Mouse (Mus musculus): ENCODE measurements around the gene Gfm2. TPM values are rescaled to one million over a fixed set of nuclear protein-coding genes. Genes with fewer than 3 reads are reported as not detected.

The Gfm2 gene
- polyA plus RNA-seq, 1 experiment from 2014 or later: 29.4 TPM

DNA sequence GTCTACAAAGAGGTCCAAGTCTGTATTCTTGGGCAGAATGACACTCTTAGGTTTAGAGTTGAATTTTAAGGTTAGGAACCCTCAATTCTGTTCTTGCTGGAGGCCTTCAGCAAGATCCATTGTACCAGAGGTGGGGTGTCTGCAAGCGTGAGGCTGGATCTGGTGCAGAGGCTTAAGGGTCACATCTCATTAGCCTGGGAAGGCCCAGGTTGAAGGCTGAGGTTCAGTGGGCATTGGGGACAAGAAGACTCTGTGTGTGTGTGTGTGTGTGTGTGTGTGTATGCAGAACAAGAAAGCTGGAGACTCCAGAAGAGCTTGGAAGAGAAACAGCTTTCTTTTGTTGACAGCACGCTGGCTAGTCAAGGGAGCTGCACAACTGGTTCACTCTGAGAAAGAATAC, 68.3 kb downstream of the Gfm2 start:
- H3K27me3 ChIP-seq: no peaks in the 10 kb centered on the region
- no peak for DNase-seq (ENCODE audit: low read depth, low spot score)
- no peak for ATAC-seq
- no peak for TF ChIP-seq CTCF (IDR thresholded peaks at IDR 0.05)
- ChIA-PET CTCF (interaction anchor here (1.0 to 1.9 kb wide), 6 partner anchors 8 to 736 kb away, joined by 3 to 6 read pairs (median 5); no protein-coding TSS in a partner anchor), POLR2A (no interaction called here)
- in situ Hi-C loops (cut with MboI; ENCODE audit: low pct_unique_long_range_greater_than_20kb): no loop called here

DNA sequence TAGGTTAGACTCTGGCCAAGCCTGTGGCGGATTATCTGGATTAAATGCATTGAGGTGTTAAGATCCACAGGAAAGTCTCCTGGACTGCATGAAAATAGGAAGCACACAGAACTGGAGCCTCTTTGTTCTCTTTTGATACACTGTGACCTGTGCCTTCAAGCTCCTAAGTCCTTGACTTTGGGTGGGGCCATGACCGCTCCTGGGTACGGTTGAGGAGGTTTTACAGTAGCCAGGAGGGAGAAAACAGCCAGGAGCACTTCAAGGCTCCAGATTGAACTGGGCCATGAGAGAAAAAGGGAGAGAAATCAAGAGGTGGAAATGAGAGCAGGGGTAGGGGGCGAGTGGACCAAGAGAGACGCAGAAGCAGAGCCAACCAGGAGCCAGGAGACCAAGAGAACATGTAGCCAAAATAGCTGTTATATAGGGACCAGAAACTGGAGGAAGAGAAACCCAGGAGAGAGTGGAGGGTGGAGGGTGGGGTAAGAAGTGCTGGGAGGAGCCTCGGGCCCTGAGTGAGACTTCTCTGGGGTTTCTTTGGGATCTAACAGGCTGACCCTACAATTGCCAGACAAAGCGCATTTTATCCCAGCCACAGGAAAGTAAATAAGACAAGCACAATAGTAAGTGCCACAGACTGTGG, 69.9 kb downstream of the Gfm2 start:
- in situ Hi-C loops (cut with MboI; ENCODE audit: low pct_unique_long_range_greater_than_20kb): no loop called here
- CTCF ChIA-PET: interaction anchor here (0.8 kb wide), 1 partner anchor 16 kb away, joined by 3 read pairs; no protein-coding TSS in a partner anchor
- ATAC-seq (no peak), DNase-seq (ENCODE audit: low read depth, low spot score) (no peak)
- no peak for TF ChIP-seq CTCF (IDR thresholded peaks at IDR 0.05)
- POLR2A ChIA-PET: no interaction called here
- H3K27me3 ChIP-seq: no peaks in the 10 kb centered on the region

DNA sequence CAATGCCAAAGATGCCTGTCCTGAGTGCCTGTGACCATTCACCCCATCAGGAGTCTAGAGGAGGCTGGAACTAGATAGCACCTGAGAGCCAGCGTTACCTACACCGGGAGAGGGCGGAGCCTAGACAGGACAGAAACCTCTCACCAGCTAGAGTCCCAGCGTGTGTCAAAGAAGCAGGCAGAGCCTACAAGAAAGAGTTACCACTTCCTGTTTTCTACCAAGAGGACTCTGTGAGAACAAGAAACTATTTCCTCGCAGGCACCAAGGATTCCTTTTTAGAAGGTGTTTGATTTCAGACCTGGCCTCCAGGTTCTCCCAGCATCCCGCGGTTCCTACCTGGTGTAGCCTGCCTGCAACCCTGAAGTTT, 70.4 kb downstream of the Gfm2 start:
- H3K27me3 ChIP-seq: no peaks in the 10 kb centered on the region
- ChIA-PET CTCF (no interaction called here), POLR2A (no interaction called here)
- no peak for TF ChIP-seq CTCF (IDR thresholded peaks at IDR 0.05)
- DNase-seq (ENCODE audit: low read depth, low spot score): no peak
- in situ Hi-C loops (cut with MboI; ENCODE audit: low pct_unique_long_range_greater_than_20kb): no loop called here
- ATAC-seq: no peak

DNA sequence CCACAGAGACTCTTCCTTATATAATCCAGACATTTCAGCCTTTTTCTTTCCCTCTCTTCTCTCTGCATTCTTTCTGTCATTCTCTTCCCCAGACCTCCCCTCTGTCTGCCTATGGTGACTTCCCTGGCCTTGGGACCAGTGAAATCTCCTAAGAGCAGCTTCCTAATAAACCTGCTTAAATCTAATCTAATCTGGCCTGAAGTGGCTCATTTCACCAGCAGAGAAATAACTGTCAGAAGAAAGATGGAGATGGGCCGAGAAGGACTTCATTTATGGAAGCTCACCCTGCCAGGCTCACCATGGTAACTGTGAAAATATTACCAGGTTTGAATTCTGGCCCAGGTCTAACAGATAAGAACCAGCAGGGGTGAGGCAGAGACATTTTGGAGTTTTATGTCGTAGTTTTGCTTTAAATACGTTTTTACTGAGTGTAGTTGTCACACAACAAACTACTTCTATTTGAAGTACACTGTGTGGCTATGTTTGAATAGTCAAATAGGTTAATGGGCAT, 70.8 kb downstream of the Gfm2 start:
- DNase-seq (ENCODE audit: low read depth, low spot score) (no peak), ATAC-seq (no peak)
- POLR2A ChIA-PET: no interaction called here
- TF ChIP-seq CTCF (IDR thresholded peaks at IDR 0.05): no peak
- H3K27me3 ChIP-seq: no peaks in the 10 kb centered on the region
- in situ Hi-C loops (cut with MboI; ENCODE audit: low pct_unique_long_range_greater_than_20kb): no loop called here
- CTCF ChIA-PET: no interaction called here

DNA sequence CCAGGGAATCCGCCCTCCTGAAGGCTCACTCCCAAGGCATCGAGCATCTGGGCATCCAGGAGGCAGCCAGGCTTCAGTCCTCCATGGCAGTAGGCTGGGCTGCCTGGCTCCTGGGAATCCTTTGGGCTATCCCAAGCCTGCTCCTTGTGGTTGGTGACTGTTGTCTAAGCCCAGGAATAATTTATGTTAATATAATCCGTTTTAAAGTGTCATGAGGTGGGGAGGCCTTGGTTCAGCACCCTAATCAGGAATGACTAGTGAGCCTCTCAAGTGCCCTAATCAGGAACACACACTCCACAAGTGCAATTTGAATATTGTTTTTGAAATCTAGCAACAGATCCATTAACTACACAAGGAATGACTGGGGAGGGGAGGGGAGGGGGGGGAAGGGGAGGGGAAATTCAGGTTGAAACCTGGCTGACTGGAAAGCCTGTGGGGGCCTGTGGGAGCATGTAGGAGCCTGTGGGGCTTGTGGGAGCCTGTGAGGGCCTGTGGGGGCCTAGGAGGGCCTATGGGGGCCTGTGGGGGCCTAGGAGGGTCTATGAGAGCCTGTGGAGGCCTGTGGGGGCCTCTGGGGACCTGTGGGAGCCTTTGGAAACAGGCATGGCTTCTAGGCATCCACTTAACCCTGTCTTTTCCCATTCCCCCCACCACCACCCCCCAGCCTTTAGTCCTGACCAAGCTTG, 77.0 kb downstream of the Gfm2 start:
- peaks cover 2% of the 10 kb centered on the region for H3K27me3 ChIP-seq
- in situ Hi-C loops (cut with MboI; ENCODE audit: low pct_unique_long_range_greater_than_20kb): no loop called here
- no peak for ATAC-seq

DNA sequence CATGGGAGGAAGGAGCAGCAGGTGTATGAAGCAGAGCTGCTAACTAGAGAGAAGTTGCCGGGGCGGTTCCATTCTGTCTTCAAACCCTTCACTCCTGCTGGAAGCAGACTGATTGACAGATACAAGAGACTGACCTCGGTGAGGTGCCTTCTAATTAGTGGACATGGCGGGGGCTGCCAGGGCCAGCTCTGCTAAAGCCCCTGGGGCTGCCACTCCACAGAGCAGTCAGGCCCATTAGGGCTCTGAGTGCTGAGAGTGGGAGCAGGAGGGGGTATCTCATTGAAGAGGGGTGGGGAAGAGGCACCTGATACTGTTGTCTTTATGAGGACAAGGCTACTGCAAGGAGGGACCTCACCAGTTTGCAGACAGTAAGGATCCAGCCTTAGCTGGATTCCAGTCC, 77.8 kb downstream of the Gfm2 start:
- peaks cover 2% of the 10 kb centered on the region for H3K27me3 ChIP-seq
- no peak for TF ChIP-seq CTCF (IDR thresholded peaks at IDR 0.05)
- in situ Hi-C loops (cut with MboI; ENCODE audit: low pct_unique_long_range_greater_than_20kb): no loop called here
- ChIA-PET CTCF (no interaction called here), POLR2A (no interaction called here)
- no peak for DNase-seq (ENCODE audit: low read depth, low spot score)
- ATAC-seq: no peak

More for the DNA sequence above, 77.0 kb downstream of the Gfm2 start:
- TF ChIP-seq CTCF (IDR thresholded peaks at IDR 0.05): no peak
- ChIA-PET POLR2A (no interaction called here), CTCF (interaction anchor here (1.4 kb wide), 1 partner anchor 11 kb away, joined by 3 read pairs; no protein-coding TSS in a partner anchor)
- no peak for DNase-seq (ENCODE audit: low read depth, low spot score)

DNA sequence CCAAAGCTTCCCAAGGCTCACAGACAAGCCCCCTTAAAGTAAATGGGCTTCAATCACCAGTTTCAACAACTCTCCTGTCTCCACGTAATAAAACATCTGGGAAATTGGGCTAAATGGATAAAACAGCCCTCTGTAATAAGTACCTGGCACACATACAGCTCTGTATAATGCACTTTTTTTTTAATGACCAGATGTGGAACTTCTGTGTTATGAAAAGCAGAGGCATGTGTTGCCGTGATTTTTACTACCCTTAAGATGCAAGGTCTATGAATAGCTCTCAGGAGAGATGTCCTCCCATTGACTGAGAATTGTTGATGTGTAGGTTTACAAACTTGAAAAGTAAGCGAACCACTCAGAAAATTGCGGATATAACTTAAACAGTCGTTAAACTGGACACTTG, 78.5 kb downstream of the Gfm2 start:
- ChIA-PET POLR2A (no interaction called here), CTCF (no interaction called here)
- in situ Hi-C loops (cut with MboI; ENCODE audit: low pct_unique_long_range_greater_than_20kb): no loop called here
- H3K27me3 ChIP-seq: peaks cover 2% of the 10 kb centered on the region
- no peak for TF ChIP-seq CTCF (IDR thresholded peaks at IDR 0.05)
- no peak for ATAC-seq
- DNase-seq (ENCODE audit: low read depth, low spot score): no peak

DNA sequence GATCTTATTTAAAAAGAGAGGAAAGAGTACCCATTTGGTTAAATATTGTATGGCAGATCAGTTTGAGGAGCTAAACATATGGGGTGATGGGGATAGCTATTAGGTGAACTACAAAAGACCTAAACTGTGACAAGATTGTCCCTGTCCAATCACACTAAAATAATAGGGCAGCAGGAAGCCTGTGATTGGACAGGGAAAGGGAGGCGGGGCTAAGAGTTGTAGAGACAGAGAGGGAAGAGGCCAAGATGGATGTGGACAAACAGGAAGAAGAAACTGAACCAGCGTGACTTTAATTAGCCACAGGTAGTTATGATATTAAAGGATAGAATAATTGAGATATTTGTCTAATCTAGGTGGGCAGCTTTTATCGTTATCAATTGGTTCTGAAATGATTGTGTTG, 82.3 kb downstream of the Gfm2 start:
- POLR2A ChIA-PET: no interaction called here
- DNase-seq (ENCODE audit: low read depth, low spot score) (no peak), ATAC-seq (no peak)
- CTCF ChIA-PET: interaction anchor here (1.1 to 2.7 kb wide), 2 partner anchors 15 to 719 kb away, joined by 6 to 9 read pairs; no protein-coding TSS in a partner anchor
- peaks cover 2% of the 10 kb centered on the region for H3K27me3 ChIP-seq
- in situ Hi-C loops (cut with MboI; ENCODE audit: low pct_unique_long_range_greater_than_20kb): no loop called here
- no peak for TF ChIP-seq CTCF (IDR thresholded peaks at IDR 0.05)

DNA sequence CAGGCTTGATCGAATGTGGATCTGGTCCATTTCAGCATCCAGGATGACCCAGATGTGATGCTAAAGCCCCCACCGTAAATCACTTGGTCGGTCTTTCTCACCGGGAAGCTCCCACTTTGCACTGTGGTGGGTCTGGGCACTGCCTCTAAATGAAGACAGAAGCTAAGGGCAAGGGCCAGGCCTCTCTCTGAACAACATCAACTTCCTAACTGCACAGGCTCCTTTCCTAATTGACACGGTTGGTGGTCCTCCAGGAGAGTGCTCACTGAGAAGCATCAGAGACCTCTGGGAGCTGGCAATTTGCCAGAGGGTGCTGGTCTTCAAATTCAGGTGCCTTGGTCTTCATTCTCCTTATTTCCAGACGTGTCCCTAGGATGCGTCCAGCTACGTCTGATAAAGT, 86.1 kb downstream of the Gfm2 start:
- in situ Hi-C loops (cut with MboI; ENCODE audit: low pct_unique_long_range_greater_than_20kb): no loop called here
- ChIA-PET CTCF (interaction anchor here (0.7 to 1.7 kb wide), 5 partner anchors 13 to 715 kb away, joined by 3 to 5 read pairs (median 3); no protein-coding TSS in a partner anchor), POLR2A (interaction anchor here (1.3 kb wide), 1 partner anchor 16 kb away, joined by 4 read pairs; no protein-coding TSS in a partner anchor)
- DNase-seq (ENCODE audit: low read depth, low spot score) (no peak), ATAC-seq (no peak)
- no peaks in the 10 kb centered on the region for H3K27me3 ChIP-seq
- no peak for TF ChIP-seq CTCF (IDR thresholded peaks at IDR 0.05)

DNA sequence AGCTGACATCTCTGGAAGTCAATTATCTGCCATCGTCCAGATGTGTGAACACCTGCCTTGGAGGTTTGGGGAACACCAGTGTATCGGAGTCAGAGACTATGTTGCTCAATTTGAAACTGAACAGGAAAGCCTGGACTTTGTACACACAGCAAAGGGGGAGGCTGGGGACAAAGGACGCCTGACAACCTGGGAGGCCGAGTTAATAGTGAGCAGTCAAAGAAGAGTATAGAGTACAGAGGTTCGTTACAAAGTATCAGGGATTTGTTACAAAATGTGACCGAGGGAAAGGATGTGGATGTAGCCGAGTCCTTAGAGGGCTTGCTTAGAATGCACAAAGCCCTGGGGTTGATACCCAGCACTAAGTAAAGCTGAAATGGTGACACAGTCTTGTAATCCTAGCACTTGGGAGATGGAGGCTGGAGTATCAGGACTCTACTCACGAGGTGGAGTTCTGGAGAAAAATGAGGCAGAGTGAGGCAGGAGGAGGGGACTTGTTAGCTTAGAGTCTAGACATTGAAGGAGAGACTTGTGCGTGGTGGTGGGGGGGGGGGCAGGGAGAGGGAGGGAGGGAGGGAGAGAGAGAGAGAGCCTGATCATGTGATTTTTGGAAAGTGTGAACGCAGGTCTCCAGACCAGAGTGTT, 86.7 kb downstream of the Gfm2 start:
- CTCF ChIA-PET: interaction anchor here (1.2 to 1.7 kb wide), 2 partner anchors 19 to 657 kb away, joined by 3 to 4 read pairs; no protein-coding TSS in a partner anchor
- POLR2A ChIA-PET: interaction anchor here (1.3 kb wide), 1 partner anchor 16 kb away, joined by 4 read pairs; no protein-coding TSS in a partner anchor
- no peak for TF ChIP-seq CTCF (IDR thresholded peaks at IDR 0.05)
- in situ Hi-C loops (cut with MboI; ENCODE audit: low pct_unique_long_range_greater_than_20kb): no loop called here
- DNase-seq (ENCODE audit: low read depth, low spot score): no peak
- ATAC-seq: no peak
- H3K27me3 ChIP-seq: no peaks in the 10 kb centered on the region

DNA sequence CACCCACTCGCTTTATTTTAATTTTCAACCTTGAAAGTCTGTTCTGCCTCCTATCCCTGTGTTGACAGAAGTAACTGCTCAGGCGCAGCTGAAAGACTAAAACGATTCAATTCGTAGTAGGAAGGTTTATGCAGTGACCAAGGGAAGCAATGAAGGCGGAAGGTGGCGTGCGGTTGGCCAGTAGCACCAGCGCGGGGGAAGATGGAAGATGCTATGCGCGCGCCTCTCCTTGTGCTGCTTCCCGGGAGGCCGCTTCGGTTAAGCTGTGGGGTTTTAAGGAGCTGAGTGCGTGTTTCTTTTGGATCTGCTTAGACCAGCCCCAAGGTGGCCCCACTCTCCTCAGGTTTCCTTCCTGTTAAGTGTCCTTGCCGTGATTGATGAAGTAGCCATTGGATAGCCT, 87.4 kb downstream of the Gfm2 start:
- no peak for TF ChIP-seq CTCF (IDR thresholded peaks at IDR 0.05)
- ATAC-seq (no peak), DNase-seq (ENCODE audit: low read depth, low spot score) (no peak)
- H3K27me3 ChIP-seq: no peaks in the 10 kb centered on the region
- in situ Hi-C loops (cut with MboI; ENCODE audit: low pct_unique_long_range_greater_than_20kb): no loop called here
- CTCF ChIA-PET: interaction anchor here (1.2 to 2.3 kb wide), 3 partner anchors 20 to 714 kb away, joined by 3 to 9 read pairs (median 4); no protein-coding TSS in a partner anchor
- POLR2A ChIA-PET: no interaction called here
